Mouse (Mus musculus) heart, postnatal 10 days (tissue): ENCODE results near the gene Rnf41. TPM values are rescaled to one million over a fixed set of nuclear protein-coding genes. Genes with fewer than 3 reads are reported as not detected.

Source experiments
- DNase-seq, 2 experiments: peaks; one replicate each; pipeline ENCODE4 v3.0.0; 2021
- intact Hi-C: fragments of 180-260 bp; cut with DNase I; formaldehyde crosslinking; loops from one replicate; pipeline ENCODE4 v1.15.1; 2025
- total RNA-seq, 2 experiments: library from RNA; stranded (reverse); gene quantifications; 2 replicates each; pipeline ENCODE4 v1.2.3; 2021

The Rnf41 gene
- total RNA-seq = 10 to 100 TPM; 24.0 to 24.8 TPM

DNA sequence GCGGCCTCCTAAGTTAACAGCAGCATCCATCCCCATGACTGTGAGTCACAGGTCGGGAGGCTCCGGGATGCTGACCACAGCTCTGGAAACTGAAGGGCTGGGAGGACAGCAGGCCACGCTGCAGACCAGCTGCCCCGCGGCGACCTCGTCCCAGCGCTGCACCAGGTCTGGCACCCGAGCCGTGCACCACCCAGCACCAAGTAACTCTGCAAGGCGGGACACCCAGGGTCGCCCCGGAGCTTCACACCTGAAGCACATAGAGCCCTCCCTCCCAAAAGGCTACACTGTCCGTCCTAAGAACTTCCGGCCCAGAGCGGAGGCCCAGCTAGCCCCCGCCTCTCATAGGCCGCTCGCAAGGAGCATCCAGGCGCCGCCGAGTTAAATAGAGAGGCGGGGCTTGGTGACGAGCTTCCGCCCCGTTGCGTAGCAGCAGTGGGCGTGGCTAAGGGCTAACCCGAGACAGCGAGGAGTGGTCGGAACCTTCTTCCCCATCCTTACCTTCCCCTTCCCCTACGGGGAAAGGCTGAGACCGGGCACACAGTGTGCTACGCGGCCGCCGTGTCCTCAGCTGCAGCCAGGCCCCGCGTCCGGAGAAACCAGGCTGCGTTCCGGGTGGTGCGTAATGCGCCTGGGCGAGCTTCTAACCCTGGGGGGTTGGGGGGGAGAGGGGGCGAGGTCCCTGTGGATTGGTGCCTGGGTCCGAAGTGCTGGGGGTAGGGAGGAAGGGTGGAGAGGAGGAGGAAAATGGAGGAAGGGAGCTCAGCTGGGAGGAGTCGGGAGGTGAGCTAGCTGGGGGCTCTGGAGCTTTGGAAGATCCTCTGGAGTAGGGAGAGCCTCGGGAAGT is at the start of gene Rnf41, which contains the start of gene Nabp2:
TSS of gene Rnf41 (plus strand) at position 447 of the 844 bp plus-strand sequence.
TSS of gene Nabp2 (minus strand) at position 282 of the 844 bp plus-strand sequence.
- peak; percentile 98 for DNase-seq
- intact Hi-C loops = loop anchor here (2.0 kb wide), 2 partner anchors 31 to 125 kb away; no protein-coding TSS in a partner anchor

DNA sequence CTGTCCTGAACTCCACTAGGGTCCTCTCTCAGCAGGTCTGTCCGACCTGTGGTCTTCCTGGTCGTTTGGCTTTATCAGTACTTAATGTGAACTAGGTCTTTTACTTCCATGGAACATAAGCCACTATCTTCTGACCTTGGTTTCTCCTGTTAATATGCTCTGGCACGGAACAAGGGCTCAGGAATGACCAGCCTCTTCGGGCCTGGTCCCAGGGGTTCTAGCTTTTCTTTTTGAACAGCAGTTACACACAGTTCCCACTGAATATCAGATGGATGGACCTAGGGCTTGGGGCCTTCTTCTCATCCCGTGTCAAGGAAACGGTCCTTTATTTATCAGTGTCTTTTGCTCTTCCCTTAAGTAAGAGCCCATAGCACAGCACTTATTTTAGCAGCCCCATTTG is 49.6 kb upstream of the Rnf41 start:
- no peak for DNase-seq
- intact Hi-C loops = no loop called here

DNA sequence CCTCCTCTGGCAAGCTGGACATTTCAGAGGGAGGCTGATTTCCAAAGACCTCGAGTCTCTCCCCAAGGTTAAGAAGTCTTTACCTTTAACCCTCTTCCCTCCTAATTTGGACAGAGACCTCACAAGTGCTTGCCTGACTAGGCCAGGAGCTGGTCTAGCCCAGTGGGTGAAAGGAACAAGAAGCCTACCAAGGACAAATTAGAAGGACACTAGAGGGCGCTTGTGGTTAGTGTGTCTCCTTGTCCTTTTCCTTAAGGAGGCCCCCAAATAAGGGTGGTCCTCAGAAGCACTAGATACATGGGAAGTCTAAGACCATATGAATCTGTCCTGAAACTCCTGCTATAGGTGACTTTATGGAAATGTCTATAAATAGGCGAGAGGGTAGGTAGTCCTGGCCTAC is 48.9 kb upstream of the Rnf41 start:
- intact Hi-C loops = no loop called here
- DNase-seq = peak; percentile 65 to 68

DNA sequence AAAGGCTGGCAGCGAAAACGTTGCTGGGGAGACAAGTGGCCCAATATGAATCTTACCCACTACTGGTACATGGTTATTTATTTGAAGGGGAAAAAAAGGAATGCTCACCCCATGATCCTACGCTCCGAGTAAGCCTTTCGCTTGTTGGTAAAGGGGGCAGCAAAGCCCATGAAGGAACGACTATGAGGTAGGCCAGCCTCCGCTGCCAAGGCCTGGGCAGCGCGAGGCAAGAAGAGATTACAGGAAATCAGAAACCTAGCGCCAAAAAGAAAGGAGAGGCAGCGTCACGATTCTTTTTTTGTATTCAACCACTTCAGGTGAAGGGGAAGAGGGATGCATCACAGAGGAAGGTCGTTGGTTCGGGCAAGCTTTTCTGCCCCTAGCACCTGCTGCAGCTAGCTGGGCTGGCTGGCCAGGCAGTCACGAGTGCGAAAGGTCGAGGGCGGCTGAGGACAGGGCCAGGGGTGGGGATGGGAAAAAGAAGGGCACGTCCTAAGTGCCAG is 43.5 kb upstream of the Rnf41 start:
- intact Hi-C loops = loop anchor here (5.0 kb wide), 1 partner anchor 174 kb away; no protein-coding TSS in a partner anchor
- DNase-seq = no peak

DNA sequence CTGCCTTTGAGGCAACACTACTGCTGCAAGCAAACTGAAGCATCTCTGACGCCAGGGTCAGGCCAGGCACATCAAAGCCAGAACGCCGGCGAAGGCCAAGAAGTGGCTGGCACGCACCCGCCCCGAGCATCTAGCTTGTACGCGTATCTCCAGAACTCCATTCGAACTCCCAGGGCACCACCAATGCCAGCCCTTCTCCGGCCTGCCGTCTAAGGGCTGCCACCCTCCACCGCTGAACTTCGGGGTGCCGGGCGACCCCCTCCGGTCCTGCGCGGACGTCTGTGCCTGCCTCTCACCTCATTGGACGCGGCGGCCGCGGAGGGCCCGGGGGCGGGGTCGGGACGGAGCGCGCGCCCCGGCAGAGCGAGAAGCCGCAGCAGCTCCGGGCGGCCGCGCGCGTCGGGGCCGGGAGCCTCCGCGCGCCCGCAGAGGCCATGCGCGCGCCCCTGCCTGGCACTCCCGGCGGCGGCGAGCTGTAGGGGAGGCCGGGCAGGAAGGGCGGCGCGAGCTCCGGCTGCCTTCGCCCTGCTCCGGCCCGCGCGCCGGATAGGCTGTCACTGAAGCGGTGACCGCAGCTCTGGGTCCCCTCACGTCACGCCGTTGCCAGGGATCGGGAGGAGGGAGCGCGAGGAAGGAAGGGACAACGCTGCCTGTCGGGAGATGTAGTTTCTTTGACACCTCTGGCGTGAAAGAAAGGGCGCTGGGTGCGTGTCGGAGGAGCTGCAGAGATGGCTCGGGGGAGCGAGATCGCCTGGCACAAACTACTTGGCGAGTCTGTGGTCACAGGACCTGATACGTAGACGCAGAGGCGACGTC is 42.8 kb upstream of the Rnf41 start, which contains the start of gene Coq10a:
TSS of gene Coq10a (minus strand) at position 596 of the 816 bp plus-strand sequence.
- intact Hi-C loops = loop anchor here (5.0 kb wide), 1 partner anchor 174 kb away; no protein-coding TSS in a partner anchor
- peak; percentile 94 to 95 for DNase-seq

DNA sequence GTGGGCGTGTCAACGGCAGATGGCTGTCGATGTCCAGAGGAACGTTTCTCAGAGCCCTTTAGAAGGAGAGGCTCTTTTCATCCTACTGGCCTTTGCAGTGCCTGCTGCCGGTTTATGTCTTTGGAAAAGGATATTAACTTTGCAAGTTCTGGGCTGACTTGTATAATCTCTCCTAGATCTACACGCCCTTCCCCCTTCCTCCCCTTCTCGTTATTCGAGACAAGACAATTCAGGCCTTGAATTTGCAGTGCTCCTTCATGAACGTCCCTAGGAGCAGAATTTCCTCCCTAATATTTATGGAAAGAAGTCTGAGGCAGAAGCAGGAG is 42.3 kb upstream of the Rnf41 start:
- no peak for DNase-seq
- intact Hi-C loops = loop anchor here (5.0 kb wide), 1 partner anchor 173 kb away; no protein-coding TSS in a partner anchor

DNA sequence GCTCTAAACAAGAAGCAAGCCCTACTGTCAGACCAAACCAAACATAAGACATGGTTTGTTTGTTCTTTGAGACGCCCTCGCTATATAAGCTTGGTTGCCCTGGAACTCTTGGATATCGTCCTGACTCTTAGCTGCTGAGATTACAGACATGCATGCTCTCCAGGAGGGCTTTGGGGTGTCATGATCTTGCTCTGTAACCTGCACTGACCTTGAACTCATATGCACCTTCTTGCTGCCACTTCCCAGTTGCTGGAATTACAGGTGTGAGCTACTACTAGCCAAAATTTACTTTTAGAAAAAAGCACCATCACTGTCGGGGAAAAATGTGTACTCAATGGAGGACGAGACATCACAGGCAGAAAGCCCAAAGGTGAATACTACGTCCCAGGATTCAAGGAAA is 41.9 kb upstream of the Rnf41 start:
- intact Hi-C loops = loop anchor here (5.0 kb wide), 1 partner anchor 173 kb away; no protein-coding TSS in a partner anchor
- no peak for DNase-seq

DNA sequence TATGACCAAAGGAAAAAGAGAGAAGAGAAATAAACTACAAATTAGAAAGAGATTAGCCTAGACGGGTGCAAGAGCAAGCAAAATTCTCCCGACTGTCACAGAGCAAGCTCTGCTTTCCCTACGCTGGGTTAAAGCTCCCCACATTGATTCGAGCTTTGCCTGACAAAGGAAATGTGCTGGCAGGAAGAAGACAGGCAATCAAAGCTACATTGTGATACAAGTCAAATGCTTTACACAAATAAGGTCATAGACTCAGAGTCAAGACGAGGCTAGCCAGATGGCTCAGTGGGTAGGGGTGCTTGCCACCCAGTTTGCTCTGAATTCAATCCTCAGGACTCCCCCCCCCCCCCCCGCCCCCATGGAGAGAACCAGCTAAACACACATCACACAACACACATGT is 41.4 kb upstream of the Rnf41 start:
- intact Hi-C loops = no loop called here
- no peak for DNase-seq

DNA sequence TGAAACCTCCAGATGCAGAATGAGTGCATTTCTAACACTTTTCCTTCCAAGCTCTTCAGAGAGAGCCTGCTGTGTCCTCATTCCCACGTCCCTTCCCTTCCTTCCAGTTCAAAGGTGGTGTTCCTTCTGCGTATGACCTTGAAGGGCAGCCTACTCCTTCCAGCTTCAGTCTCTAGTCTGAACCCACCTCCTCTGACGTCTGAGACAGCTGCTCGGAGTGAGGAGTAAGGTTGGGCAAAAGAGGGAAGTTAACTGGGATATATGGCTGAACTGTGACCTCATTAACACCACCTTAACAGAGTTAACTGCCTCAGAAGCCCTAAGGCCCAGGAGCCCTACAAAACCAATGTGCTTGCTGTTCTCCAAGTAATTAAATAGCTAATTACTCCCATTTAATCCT is 40.9 kb upstream of the Rnf41 start:
- no peak for DNase-seq
- intact Hi-C loops = no loop called here

DNA sequence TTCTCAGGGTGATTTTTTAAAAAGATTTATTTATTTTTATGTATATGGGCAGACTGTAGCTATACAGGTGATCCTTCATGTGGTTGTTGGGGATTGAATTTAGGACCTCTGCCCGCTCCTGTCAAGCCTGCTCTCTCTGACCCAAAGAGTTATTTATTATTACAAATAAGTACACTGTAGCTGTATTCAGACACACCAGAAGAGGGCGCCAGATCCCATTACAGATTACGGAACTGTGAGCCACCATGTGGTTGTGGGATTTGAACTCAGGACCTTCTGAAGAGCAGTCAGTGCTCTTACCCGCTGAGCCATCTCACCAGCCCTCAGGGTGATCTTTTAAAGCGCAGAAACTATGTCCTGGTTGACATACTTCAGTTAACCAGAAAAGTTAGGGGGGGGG is 39.3 kb upstream of the Rnf41 start:
- DNase-seq = no peak
- intact Hi-C loops = no loop called here

DNA sequence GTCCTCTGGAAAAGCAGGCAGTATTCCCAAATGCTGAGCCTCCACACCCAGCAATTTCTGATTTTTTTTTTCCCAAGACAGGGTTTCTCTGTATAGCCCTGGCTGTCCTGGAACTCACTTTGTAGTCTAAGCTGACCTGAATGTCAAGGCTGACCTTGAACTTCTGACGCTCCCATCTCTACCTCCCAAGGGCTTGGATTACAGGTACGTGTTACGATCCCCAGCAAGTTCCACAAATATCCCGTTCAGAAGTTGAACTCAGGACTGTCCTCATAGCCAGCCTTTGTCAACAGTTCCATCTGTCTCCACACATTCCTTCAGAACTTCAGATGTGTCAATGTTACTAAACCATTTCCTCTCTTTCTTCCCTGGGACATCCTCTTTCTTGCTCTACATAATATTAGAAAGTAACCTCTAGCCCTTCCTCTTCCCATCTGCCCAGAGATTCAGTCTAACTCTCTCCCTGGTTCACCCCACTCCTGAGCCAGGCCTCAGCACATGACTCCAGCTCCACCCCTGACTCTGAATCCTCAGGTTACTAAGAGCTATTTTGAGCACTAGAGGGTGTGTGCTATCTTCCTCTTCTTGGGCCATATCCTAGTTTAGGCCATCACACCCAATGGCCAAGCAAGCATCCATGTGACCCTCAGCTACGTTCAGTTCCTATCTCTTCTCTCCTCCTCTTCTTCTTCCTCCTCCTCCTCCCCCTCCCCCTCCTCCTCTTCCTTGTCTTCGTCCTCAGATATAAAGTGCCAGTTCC is 38.3 kb upstream of the Rnf41 start:
- intact Hi-C loops = no loop called here
- peak; percentile 67 to 73 for DNase-seq

DNA sequence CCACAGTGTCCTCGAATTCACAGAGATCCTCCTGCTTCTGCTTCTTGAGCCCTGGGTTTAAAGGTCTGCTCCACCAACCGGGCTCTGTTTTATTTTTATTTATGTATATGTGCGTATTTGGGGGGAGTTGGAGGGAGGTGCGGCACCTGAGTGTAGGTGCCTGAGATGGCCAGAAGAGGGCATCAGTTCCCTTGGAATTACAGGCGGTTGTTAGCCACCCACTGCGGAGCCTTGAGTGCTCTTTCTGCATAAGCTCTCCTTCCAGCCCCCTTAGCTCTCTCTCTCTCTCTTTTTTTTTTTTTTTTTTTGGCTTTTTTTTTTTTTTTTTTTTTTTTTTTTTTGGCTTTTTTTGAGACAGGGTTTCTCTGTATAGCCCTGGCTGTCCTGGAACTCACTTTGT is 37.1 kb upstream of the Rnf41 start:
- no peak for DNase-seq
- intact Hi-C loops = no loop called here

DNA sequence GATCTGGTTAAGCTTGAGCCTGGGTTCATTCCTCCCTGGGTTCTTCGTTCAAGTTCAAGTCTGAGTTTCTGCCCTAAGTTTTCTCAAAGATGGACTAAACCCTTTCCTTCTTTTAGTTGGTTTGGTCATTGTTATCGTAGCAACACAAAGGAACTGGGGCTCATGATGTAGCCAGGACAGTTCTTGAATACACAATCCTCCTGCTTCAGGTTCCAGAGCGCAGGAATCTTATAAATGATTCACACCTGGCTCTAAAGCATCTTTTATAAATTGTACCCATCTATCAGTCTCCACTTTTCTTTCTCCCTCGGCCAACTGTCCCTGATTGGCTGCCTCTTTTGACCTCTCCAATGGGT is 35.4 kb upstream of the Rnf41 start:
- DNase-seq = no peak
- intact Hi-C loops = no loop called here

DNA sequence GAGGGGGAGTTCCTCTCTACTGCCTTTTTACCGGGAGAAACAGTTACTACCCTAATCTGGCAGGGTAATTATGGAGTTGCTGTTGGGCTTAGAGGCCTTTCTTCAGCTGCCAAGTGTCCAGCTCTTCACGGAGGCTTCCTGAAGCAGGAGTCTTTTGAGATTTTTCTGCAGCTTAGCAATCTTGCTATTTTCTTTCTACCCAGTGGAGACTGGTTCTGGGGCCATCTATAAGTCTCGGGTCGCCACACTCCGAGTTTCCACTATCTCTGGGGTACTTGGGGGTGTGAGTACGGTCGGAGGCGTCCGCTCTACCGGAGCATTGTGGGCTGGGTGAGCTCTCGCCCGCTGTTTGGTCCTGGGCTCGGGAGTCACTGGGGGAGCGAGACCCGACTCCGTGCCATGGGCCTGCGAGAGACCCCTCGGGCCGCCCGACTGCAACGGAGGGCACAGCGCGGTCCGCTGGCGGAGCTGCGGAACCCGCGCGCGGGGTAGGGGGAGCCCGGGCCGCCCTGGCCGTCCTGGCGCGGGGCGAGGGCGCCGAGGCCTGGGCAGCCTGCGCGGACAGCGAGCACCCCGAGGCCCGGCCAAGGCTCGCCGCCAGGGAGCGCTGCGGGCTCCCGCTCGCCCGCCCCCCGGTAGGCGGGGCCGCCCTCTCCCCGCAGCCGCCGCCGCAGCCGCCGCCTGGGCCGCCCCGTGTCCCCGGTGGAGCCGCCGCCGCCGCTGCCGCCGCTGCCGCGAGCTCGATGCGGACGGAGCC is 34.8 kb upstream of the Rnf41 start, which contains the start of gene Ankrd52:
TSS of gene Ankrd52 (plus strand) at position 661 of the 757 bp plus-strand sequence.
- intact Hi-C loops = no loop called here
- peak; percentile 90 to 92 for DNase-seq

DNA sequence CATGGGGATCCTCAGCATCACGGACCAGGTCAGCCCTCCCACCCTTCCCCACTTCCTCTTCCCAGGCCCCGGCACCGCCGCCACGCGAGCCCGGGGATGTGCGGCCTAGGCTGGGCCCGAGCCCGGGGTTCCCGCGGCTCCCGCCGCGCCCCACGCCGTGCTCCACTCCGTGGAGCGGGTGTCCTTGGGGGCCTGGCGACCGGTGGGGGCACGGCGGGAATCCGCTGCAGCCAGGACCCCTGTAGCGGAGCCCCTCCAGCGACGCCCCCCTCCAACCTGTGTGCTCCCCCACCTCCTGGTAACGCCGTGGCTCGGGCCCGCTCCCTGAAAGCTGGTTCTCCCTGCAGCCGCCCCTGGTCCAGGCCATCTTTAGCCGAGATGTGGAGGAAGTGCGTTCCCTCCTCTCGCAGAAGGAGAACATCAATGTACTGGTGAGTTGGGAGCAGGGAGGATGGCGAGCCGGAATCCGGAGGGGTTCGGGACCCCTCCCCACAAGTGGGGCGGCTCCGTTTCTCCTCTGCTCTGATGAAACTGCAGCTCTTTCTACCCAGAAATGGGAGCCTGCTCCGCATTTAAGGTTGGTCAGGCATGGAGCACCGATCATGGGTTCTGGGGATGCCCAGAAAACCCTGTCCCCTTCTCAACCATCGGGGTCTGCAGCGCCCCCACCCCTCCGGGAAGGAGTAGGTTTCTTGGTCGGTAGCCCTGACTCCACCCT is 34.1 kb upstream of the Rnf41 start:
- peak in 1 of 2 experiments; percentile 62 for DNase-seq
- intact Hi-C loops = no loop called here

DNA sequence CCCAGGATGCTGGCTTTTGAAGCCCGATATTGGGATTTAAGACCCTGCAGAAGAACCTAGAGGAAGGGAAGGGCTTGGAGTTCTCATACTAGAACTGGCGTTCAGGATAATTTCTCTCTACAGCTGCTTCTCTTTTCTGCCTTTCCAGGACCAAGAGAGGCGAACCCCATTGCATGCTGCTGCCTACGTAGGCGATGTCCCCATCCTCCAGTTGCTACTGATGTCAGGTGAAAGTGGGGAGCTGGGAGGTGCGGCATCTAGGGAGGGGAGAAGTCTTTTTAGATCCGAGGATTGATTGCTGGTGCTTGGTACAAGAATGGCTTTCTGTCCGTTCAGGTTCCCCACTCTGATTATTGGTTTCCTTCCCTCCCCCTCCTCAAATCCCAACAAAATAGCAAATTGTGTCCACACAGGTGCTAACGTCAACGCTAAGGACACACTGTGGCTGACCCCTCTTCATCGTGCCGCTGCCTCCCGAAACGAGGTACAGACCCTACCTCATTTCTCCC is 33.5 kb upstream of the Rnf41 start:
- no peak for DNase-seq
- intact Hi-C loops = no loop called here

DNA sequence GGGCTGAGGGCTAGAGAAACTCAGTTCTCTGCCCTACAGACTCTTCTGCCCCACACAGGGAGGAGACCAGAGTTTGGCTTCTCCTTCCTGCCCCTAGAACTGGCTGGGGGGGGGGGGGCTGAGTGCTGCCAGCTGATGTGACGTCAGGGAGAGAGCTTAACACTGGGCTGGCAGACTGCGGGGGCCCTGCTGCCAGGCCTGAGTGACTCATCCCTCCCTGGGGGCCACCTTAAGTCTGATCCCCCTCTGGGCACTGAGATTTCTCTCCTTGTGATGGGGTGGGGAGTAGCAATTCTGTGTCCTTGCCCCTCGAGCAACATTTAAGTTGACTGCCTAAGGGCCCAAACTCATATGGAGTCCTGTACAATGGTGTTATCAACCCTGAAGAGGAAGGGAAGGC is 33.0 kb upstream of the Rnf41 start:
- intact Hi-C loops = no loop called here
- no peak for DNase-seq

DNA sequence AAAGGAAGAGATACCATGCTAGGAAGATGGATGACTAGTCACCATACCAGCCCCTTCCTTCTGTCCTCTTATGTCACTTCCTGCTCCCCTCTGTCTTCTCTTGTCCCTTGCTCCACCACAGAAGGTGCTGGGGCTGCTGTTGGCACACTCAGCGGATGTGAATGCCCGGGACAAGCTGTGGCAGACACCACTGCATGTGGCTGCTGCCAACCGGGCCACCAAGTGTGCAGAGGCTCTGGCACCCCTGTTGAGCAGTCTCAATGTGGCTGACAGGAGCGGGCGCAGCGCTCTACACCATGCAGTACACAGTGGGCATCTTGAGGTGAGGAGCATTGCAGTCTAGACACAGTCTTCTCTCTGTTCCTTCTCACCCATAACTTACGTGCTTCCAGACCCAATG is 32.2 kb upstream of the Rnf41 start:
- intact Hi-C loops = no loop called here
- DNase-seq = no peak

DNA sequence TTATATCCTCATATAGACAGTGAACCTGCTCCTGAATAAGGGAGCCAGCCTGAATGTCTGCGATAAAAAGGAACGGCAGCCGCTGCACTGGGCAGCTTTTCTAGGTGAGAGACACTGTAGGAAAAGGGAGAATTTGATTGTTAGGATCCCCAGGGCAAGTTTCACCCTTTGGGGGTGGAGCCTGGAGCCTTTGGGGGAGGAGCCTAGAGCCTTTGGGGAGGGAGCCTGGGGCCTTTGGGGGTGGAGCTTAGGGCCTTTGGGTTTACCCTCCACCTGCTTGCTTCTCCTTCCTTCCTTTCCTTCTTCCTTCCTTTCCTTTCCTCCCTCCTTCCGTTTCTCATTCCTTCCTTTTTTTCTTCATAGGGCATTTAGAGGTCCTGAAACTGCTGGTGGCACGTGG is 30.9 kb upstream of the Rnf41 start:
- intact Hi-C loops = no loop called here
- DNase-seq = no peak
